In the genomic region with DNA sequence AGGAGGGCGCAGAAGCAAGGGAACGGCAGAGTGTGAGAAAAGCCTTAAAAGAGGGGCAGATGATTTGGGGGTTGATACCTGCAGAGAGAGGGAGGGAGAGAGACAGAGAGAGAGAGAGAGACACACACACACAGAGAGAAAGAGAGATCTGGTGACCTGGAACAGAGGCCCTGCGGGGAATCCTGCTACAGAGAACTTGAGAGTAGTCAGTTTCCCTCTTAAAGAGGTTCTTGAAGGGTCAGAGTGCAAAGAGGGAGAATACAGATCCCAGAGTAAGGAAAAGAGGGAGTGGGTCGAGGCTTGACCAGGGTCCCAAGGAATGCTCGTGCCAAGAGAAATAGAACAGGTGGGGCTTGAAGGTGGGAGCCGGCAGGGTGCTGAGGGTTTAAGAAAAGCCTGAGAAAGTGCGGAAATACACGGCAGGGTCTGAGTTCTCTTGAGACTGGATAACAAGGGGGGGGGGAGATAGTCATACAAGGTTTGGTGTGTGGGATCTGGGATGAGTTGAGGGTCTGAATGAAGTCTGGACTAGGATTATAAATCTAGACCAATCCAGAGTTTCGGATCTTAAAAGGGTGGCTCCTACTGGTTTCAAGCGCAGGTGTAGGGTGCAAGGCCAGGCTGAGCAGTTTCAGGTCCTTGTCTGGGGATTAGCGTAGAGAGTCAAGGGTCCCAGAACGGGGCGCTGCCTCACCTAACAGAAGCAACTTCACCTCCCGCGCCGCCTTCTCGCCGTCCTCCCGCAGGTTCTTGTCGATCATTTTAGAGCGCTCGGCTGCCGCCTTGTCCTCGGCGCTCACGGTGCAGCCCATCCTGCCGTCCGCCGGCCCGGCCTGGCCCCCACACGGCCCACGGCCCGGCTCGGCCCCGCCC, we compare ENCODE assay signal across 1 mouse cellular context.
TF ChIP-seq lines count a peak whose summit lies in the region.

No protein-coding gene starts in this region.

TF ChIP-seq in MEL, 35 proteins besides CTCF, POLR2A, EP300 and RAD21:
- no peak for TF ChIP-seq TAL1 (IDR thresholded peaks at IDR 0.05; ENCODE audit: low read length)
- no peak for TF ChIP-seq GABPA (IDR thresholded peaks at IDR 0.05; ENCODE audit: low read depth, low read length)
- no peak for TF ChIP-seq UBTF (IDR thresholded peaks at IDR 0.05; ENCODE audit: borderline replicate concordance, insufficient read depth, low read depth, low read length)
- 0 out of 2 replicates have a peak, but pooled peaks have one; percentile 36 for TF ChIP-seq CHD1 (IDR thresholded peaks at IDR 0.05; ENCODE audit: low read depth, low read length)
- TF ChIP-seq MXI1 (IDR thresholded peaks at IDR 0.05; ENCODE audit: low read depth, low read length) = peak; percentile 41; the same call in 1 of the 2 replicates
- TF ChIP-seq MYC (IDR thresholded peaks at IDR 0.05; ENCODE audit: low read depth, low read length) = no peak
- TF ChIP-seq MAFK (IDR thresholded peaks at IDR 0.05; ENCODE audit: borderline replicate concordance, low read depth, low read length) = no peak
- TF ChIP-seq SMC3 (IDR thresholded peaks at IDR 0.05; ENCODE audit: low read depth, low read length) = no peak
